Mouse (Mus musculus) megakaryocyte, embryonic 14.5 days (primary cell): ENCODE measurements around the gene Hivep3.

Experiments
- FLI1 ChIP-seq: IDR thresholded peaks from 2 replicates; pipeline ENCODE4 v1.6.1; 2012; ENCODE audit warnings: low read length, inconsistent platforms, mixed read lengths
- GATA1 ChIP-seq: IDR thresholded peaks from 3 replicates; pipeline ENCODE4 v1.6.1; 2012; ENCODE audit warnings: mixed read lengths, low read length, inconsistent platforms, borderline replicate concordance

GRCm38 (mm10) chr4:120158714-120159310 lies 425.2 kb downstream of the Hivep3 start:
- no peak for TF ChIP-seq GATA1
- TF ChIP-seq FLI1, result no peak
